Mouse (Mus musculus) brain, embryonic 14.5 days (tissue): Measurements from ENCODE around the gene Irs1.

Source experiments
- CTCF ChIP-seq: fragments of 200-500 bp; IDR thresholded peaks from 2 replicates; pipeline ENCODE4 v1.5.1; 2012; ENCODE audit warnings: inconsistent platforms, mild to moderate bottlenecking, moderate library complexity, borderline replicate concordance; ENCODE audit not compliant: insufficient read depth, insufficient read length; ENCODE audit errors: extremely low read depth
- POLR2A ChIP-seq: fragments of 200-500 bp; IDR thresholded peaks from 2 replicates; pipeline ENCODE4 v1.6.1; 2012; ENCODE audit warnings: mild to moderate bottlenecking, inconsistent platforms, borderline replicate concordance; ENCODE audit not compliant: poor library complexity, insufficient read depth, insufficient read length, severe bottlenecking; ENCODE audit errors: extremely low read depth

DNA sequence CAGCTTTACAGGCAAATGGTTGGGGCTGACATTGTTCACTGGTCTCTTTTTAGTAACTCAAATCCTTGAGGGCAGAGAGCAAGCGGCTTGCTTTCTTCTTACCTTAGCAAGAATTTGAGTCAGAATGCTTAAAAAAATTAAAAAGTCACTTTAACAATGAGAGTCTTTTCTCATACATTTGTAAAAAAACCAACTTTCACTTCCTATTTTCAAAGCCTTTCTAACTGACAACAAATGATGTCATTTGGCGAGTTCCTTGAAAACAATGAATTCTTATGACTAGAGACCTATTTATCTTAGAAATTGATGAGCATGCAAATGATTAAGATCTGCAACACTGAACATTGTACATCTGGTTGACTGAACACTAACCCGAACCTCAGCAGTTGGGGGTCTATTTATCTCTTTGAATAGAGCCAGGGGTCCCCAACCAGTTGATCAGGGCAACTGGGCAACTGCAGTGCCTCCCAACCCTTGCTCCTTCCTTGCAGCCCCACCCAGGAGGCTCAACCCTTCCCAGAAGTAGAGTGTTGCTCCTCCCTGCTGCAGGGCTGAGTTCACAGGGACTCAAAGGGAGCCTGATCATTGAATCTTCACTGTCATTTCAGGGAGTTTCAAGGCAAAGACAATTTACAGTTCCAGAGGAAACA lies 55.6 kb downstream of the Irs1 start:
- TF ChIP-seq CTCF (no peak), POLR2A (no peak)
